Mouse (Mus musculus): ENCODE data around the gene Nxf2. TPM values are rescaled to one million over a fixed set of nuclear protein-coding genes. Genes with fewer than 3 reads are reported as not detected.

Nxf2 gene
- 0.18 and 0.26 TPM in 2 replicates for polyA plus RNA-seq (2015; fragmentation: Nextera tagmentation; extraction: Ambion mirVana)

DNA sequence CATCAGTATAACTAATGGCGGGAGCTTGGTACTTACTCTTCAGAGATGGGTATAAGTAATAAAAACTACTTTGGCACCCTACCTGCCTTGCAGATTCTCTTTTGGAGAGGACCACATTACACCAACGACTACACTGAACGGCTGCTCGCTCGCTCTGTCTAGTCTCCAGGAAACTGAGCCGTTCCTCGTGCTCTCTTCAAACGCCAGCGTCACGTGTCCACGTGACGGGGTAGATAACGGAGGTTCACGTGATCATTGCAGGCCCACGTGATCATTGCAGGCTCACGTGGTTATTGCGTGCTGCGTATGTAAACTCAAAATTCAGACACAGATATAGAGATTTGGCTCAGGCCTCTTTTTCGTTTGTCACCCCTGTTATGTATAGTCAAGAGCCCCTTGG lies at the start of gene Nxf2:
Gene Nxf2, minus strand, starts transcription at position 209 of the 400 bp plus-strand sequence.
- ATAC-seq (ENCODE audit: low read depth), result no peak
- Histone ChIP-seq H3K4me2 (ENCODE audit: low read depth, low read length) (peak within 1 kb of the TSS; percentile 52; the same call in 1 of the 2 replicates), H3K4me3 (ENCODE audit: low read depth, low read length) (peak within 1 kb of the TSS; percentile 34), H3K9ac (ENCODE audit: low read depth, low read length) (no peak within 1 kb of the TSS), H3K27ac (ENCODE audit: low read length) (no peak within 1 kb of the TSS), H3K27me3 (ENCODE audit: control insufficient read depth, insufficient read depth, low read depth, low read length) (no peaks in the 10 kb centered on the region; the same call in 1 of the 2 replicates), H3K9me3 (replicated peaks; ENCODE audit: control insufficient read depth, low read length) (0 out of 2 replicates have a peak, but pooled peaks cover 2% of the 10 kb centered on the region), H3K36me3 (ENCODE audit: control insufficient read depth, insufficient read depth) (no peaks in the 10 kb centered on the region), H3K4me1 (ENCODE audit: control insufficient read depth, low read depth, low read length) (no peaks in the 10 kb centered on the region)
- WGBS (ENCODE audit: insufficient replicate concordance), result 83% methylated on average over 19 of the region's 19 CpGs

DNA sequence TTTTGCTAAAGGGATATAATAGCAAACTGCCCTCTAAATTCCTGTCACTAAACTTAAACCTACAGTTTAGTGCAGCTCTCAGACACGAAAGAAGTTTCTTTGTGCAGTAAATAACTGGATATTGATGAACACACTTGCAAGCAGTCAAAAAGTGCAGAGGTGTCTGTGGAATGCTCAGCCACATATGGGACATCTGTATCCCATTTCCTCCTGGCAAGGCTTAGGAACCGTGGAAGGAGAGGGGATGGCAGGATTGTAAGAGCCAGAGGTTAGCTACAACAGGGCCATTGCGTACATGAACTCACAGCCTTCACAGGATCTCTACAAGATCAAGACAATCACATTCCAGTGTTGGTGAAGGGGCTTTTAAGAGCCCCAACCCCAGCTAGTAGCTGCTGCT lies 46.8 kb upstream of the Nxf2 start:
- Histone ChIP-seq H3K9me3 (replicated peaks; ENCODE audit: control insufficient read depth, low read length) (no peaks in the 10 kb centered on the region), H3K27me3 (ENCODE audit: control insufficient read depth, insufficient read depth, low read depth, low read length) (no peaks in the 10 kb centered on the region), H3K4me1 (ENCODE audit: control insufficient read depth, low read depth, low read length) (no peaks in the 10 kb centered on the region), H3K4me3 (ENCODE audit: low read depth, low read length) (no peak overlapping the region), H3K9ac (ENCODE audit: low read depth, low read length) (no peak overlapping the region), H3K36me3 (ENCODE audit: control insufficient read depth, insufficient read depth) (no peaks in the 10 kb centered on the region), H3K4me2 (ENCODE audit: low read depth, low read length) (no peak overlapping the region), H3K27ac (ENCODE audit: low read length) (no peak overlapping the region)
- ATAC-seq (ENCODE audit: low read depth), result no peak
- 55% methylated on average over 3 of the region's 3 CpGs for WGBS (ENCODE audit: insufficient replicate concordance)

DNA sequence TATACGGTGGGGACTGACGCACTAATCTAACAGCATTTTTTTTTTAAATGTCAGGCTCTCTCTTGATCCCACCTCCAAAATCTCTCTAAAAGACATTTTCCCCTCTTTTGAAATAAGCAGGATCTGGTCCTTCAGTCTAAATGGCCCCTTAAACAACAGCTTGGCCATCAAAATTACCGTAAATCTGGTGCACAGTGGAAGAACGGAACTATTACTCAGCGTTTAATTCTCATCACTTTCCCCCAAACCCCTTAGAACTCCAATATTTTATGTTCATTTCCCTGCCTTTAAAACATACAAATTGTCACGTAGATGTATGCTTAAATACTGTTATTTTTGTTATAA lies 44.9 kb upstream of the Nxf2 start:
- WGBS (ENCODE audit: insufficient replicate concordance), result 37% methylated on average over 6 of the region's 6 CpGs
- Histone ChIP-seq H3K36me3 (ENCODE audit: control insufficient read depth, insufficient read depth) (no peaks in the 10 kb centered on the region), H3K9me3 (replicated peaks; ENCODE audit: control insufficient read depth, low read length) (no peaks in the 10 kb centered on the region), H3K4me1 (ENCODE audit: control insufficient read depth, low read depth, low read length) (no peaks in the 10 kb centered on the region), H3K27me3 (ENCODE audit: control insufficient read depth, insufficient read depth, low read depth, low read length) (no peaks in the 10 kb centered on the region), H3K27ac (ENCODE audit: low read length) (peak overlapping the region; percentile 50; the same call in 1 of the 2 replicates), H3K9ac (ENCODE audit: low read depth, low read length) (peak overlapping the region; percentile 82), H3K4me2 (ENCODE audit: low read depth, low read length) (peak overlapping the region; percentile 55), H3K4me3 (ENCODE audit: low read depth, low read length) (peak overlapping the region; percentile 73)
- ATAC-seq (ENCODE audit: low read depth), result peak; percentile 10

DNA sequence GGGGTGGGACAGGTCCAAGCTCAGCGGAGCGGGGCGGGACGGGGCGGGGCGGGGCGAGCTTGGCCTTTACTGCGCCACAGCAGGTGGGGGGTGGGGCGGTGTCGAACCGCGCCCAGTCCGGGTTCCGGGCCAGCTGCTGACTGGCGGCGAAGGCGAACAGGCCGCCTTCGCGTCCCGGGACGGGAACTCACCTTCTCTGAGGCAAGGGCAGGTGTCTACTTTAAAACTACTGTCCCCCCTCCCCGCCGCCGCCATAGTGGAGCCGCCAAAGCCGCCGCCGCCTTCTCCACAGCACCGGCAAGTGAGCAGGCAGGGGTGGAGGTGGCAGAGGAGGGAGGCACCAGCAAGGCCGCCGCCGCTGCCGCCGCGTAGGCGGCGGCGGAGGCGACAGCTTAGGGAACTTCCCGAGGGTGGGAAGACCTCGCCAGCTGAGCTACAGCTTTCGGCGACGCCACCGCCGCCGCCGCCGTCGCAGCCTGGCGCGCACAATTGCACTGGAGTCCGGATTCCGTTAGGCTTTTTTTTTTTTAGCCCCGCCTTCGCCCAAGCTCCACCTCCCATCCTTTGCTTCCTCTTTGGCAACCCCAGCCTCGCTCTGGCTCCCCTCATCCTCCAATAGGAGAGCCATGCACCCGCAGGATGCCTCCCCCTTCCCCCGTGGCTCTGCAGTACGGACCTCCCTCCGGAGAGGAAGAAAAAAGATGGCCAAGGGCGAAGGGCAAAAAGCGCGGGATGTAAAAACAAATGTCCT lies 44.3 kb upstream of the Nxf2 start, which contains the start of gene Zmat1:
Gene Zmat1, minus strand, starts transcription at position 490 of the 751 bp plus-strand sequence.
- H3K27me3 ChIP-seq (ENCODE audit: control insufficient read depth, insufficient read depth, low read depth, low read length), result no peaks in the 10 kb centered on the region
- H3K4me3 ChIP-seq (ENCODE audit: low read depth, low read length), result peak within 1 kb of the TSS; percentile 73
- H3K9ac ChIP-seq (ENCODE audit: low read depth, low read length), result peak within 1 kb of the TSS; percentile 82
- 19% methylated on average over 46 of the region's 65 CpGs for WGBS (ENCODE audit: insufficient replicate concordance)
- ATAC-seq (ENCODE audit: low read depth), result peak; percentile 99
- no peaks in the 10 kb centered on the region for H3K9me3 ChIP-seq (replicated peaks; ENCODE audit: control insufficient read depth, low read length)
- H3K4me2 ChIP-seq (ENCODE audit: low read depth, low read length), result peak within 1 kb of the TSS; percentile 55
- H3K36me3 ChIP-seq (ENCODE audit: control insufficient read depth, insufficient read depth), result no peaks in the 10 kb centered on the region
- no peaks in the 10 kb centered on the region for H3K4me1 ChIP-seq (ENCODE audit: control insufficient read depth, low read depth, low read length)
- peak within 1 kb of the TSS; percentile 89 for H3K27ac ChIP-seq (ENCODE audit: low read length)

DNA sequence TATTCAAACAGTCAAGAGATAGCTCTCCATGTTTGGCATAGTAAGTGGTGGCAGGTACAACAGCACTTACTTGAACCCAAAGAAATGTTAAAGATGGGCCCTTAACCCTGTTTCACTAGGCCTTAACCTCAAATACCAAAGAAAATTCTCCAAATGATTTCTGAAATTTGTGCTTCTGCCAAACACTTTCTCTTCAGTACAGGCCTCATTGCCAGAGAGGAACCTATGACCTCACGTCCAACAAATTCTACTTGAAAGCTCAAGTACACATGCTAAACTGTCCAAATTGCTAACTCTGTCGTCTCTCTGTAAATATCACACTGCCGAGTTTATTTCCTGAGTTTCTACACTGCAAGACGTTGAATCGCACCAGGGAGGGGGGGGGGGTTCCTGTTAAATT lies 43.5 kb upstream of the Nxf2 start:
- Histone ChIP-seq H3K27me3 (ENCODE audit: control insufficient read depth, insufficient read depth, low read depth, low read length) (no peaks in the 10 kb centered on the region), H3K9me3 (replicated peaks; ENCODE audit: control insufficient read depth, low read length) (no peaks in the 10 kb centered on the region), H3K27ac (ENCODE audit: low read length) (peak overlapping the region; percentile 69), H3K9ac (ENCODE audit: low read depth, low read length) (peak overlapping the region; percentile 31; the same call in 1 of the 2 replicates), H3K4me2 (ENCODE audit: low read depth, low read length) (peak overlapping the region; percentile 55), H3K4me1 (ENCODE audit: control insufficient read depth, low read depth, low read length) (no peaks in the 10 kb centered on the region), H3K4me3 (ENCODE audit: low read depth, low read length) (peak overlapping the region; percentile 73), H3K36me3 (ENCODE audit: control insufficient read depth, insufficient read depth) (no peaks in the 10 kb centered on the region)
- WGBS (ENCODE audit: insufficient replicate concordance), result 31% methylated on average over 5 of the region's 5 CpGs
- ATAC-seq (ENCODE audit: low read depth), result no peak

DNA sequence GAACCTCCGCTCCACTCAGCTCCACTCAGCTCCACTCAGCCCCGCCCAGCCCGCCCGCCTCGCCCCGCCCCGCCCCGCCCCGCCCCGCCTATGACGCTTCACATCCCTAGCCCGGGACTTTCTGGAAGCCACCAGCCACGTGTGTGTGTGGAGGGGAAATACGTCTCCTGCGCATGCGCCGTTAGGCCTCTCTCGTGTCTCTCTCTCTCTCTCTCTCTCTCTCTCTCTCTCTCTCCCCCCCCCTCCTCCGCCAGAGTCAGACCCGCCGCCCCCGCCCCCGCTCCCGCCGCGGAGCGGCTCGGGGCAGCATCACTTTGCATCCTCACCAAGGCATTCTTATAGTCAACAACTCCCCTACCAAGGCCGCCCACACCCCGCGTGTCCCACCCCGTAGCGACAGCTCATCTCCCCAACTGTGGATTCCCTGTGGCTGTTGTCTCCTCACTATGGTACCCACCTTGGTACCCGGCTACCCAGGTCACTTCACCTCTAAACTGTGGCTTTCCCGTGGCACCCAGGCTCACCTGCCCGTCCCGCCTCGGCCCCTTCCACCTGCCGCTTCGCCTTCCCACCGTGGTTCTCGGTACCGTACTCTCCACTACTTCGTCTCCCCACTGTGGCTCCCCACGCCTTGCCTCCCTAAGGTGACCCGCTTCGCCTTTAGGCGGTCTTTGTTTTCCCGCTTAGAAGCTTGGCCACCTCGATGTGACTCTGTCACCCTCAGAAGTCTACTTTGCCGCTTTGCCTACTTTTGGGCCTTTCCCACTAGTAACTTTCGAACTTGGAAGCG lies 1.1 kb downstream of the Nxf2 start:
- H3K27me3 ChIP-seq (ENCODE audit: control insufficient read depth, insufficient read depth, low read depth, low read length), result no peaks in the 10 kb centered on the region
- 48% methylated on average over 43 of the region's 53 CpGs for WGBS (ENCODE audit: insufficient replicate concordance)
- H3K9ac ChIP-seq (ENCODE audit: low read depth, low read length), result no peak overlapping the region
- H3K4me2 ChIP-seq (ENCODE audit: low read depth, low read length), result peak overlapping the region; percentile 52
- peak; percentile 91 for ATAC-seq (ENCODE audit: low read depth)
- no peak overlapping the region for H3K27ac ChIP-seq (ENCODE audit: low read length)
- H3K4me1 ChIP-seq (ENCODE audit: control insufficient read depth, low read depth, low read length), result no peaks in the 10 kb centered on the region
- peak overlapping the region; percentile 34 for H3K4me3 ChIP-seq (ENCODE audit: low read depth, low read length)
- no peaks in the 10 kb centered on the region for H3K36me3 ChIP-seq (ENCODE audit: control insufficient read depth, insufficient read depth)
- 0 out of 2 replicates have a peak, but pooled peaks cover 2% of the 10 kb centered on the region for H3K9me3 ChIP-seq (replicated peaks; ENCODE audit: control insufficient read depth, low read length)

DNA sequence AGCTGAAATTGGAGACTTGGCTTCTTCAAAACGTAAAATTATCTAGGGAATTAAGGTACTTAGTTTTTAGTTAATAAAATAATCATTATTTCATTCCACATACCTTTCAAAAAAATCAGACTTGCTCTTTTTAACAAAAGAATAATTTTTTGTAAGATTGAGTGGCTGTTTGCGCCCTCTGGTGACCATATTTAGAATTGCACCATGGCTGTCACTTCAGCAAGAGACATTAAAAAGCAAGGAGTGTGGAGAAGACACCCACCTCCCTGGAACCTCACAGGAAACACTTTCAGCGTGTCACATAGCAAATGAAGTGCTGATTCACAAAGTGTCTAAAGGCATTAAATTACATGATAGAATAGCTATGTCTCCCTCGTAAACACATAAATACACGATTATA lies 34.2 kb downstream of the Nxf2 start:
- Histone ChIP-seq H3K9me3 (replicated peaks; ENCODE audit: control insufficient read depth, low read length) (no peaks in the 10 kb centered on the region), H3K36me3 (ENCODE audit: control insufficient read depth, insufficient read depth) (no peaks in the 10 kb centered on the region), H3K27me3 (ENCODE audit: control insufficient read depth, insufficient read depth, low read depth, low read length) (no peaks in the 10 kb centered on the region), H3K4me3 (ENCODE audit: low read depth, low read length) (no peak overlapping the region), H3K4me2 (ENCODE audit: low read depth, low read length) (no peak overlapping the region), H3K9ac (ENCODE audit: low read depth, low read length) (no peak overlapping the region), H3K4me1 (ENCODE audit: control insufficient read depth, low read depth, low read length) (no peaks in the 10 kb centered on the region), H3K27ac (ENCODE audit: low read length) (no peak overlapping the region)
- 31% methylated on average over 5 of the region's 5 CpGs for WGBS (ENCODE audit: insufficient replicate concordance)
- ATAC-seq (ENCODE audit: low read depth), result no peak

DNA sequence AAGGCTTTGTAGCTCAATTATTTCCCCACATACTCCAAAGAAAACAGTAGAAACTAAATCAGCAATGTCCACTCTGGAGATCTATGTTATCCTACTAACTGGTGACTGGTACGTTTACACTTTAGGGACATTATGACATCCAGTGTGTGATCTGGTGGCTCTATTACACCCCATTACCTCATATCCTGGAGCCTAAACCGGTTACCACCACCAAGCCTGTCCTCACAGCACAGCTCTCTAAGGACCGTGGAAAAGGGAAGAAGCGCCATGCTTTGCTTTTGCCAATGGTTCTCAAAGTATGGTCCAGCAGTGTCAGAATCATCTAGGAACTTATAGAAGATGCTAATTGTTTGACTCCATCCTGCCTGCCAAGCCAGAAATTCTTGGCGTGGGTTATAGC lies 34.6 kb downstream of the Nxf2 start:
- no peak for ATAC-seq (ENCODE audit: low read depth)
- H3K4me2 ChIP-seq (ENCODE audit: low read depth, low read length), result no peak overlapping the region
- WGBS (ENCODE audit: insufficient replicate concordance), result 61% methylated on average over 5 of the region's 5 CpGs

DNA sequence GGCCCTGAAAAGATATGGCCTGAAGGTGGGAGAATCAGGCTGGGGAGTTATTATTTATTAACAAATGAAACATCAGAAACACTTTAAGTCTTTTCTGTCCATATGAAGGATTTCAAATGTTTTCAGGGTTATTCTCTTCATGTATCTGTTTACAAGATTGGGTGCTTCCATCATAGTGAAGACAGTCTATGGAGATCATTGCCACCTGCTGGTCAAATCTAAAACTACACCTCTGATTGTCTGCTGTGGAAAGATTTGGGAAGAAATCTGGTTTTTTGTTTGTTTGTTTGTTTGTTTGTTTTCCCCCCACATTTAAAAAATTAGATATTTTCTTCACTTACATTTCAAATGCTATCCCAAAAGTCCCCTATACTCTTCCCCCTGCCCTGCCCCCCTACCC lies 39.5 kb downstream of the Nxf2 start:
- Histone ChIP-seq H3K4me2 (ENCODE audit: low read depth, low read length) (no peak overlapping the region), H3K27me3 (ENCODE audit: control insufficient read depth, insufficient read depth, low read depth, low read length) (no peaks in the 10 kb centered on the region), H3K36me3 (ENCODE audit: control insufficient read depth, insufficient read depth) (no peaks in the 10 kb centered on the region), H3K9ac (ENCODE audit: low read depth, low read length) (no peak overlapping the region), H3K4me3 (ENCODE audit: low read depth, low read length) (no peak overlapping the region), H3K9me3 (replicated peaks; ENCODE audit: control insufficient read depth, low read length) (no peaks in the 10 kb centered on the region), H3K4me1 (ENCODE audit: control insufficient read depth, low read depth, low read length) (no peaks in the 10 kb centered on the region), H3K27ac (ENCODE audit: low read length) (no peak overlapping the region)
- ATAC-seq (ENCODE audit: low read depth), result no peak

More for the DNA sequence above, 34.6 kb downstream of the Nxf2 start:
- H3K9ac ChIP-seq (ENCODE audit: low read depth, low read length), result no peak overlapping the region
- H3K9me3 ChIP-seq (replicated peaks; ENCODE audit: control insufficient read depth, low read length), result no peaks in the 10 kb centered on the region
- H3K36me3 ChIP-seq (ENCODE audit: control insufficient read depth, insufficient read depth), result no peaks in the 10 kb centered on the region
- no peak overlapping the region for H3K27ac ChIP-seq (ENCODE audit: low read length)
- no peaks in the 10 kb centered on the region for H3K4me1 ChIP-seq (ENCODE audit: control insufficient read depth, low read depth, low read length)
- no peaks in the 10 kb centered on the region for H3K27me3 ChIP-seq (ENCODE audit: control insufficient read depth, insufficient read depth, low read depth, low read length)
- H3K4me3 ChIP-seq (ENCODE audit: low read depth, low read length), result no peak overlapping the region
